Mouse (Mus musculus): ENCODE data around the gene Mtnr1a. TPM values are rescaled to one million over a fixed set of nuclear protein-coding genes. Genes with fewer than 3 reads are reported as not detected.
A peak's percentile ranks its signal among the peaks of the same experiment; 100 is the strongest.
"Not testable (repeated sequence)": the region's sequence is repeated elsewhere in the genome, so short reads cannot be mapped to it uniquely, and the experiment has no call there.

Gene Mtnr1a
- polyA plus RNA-seq, 1 experiment from 2014 or later: 0.55 TPM

GRCm38 (mm10) chr8:45056810-45057209 is 12.1 kb upstream of the Mtnr1a start:
- no peaks in the 10 kb centered on the region for H3K27me3 ChIP-seq (replicated peaks)
- no peak for ATAC-seq (ENCODE audit: low FRiP score)
- 0 out of 2 replicates have a peak, but pooled peaks cover 7% of the 10 kb centered on the region for H3K36me3 ChIP-seq
- H3K9me3 ChIP-seq (replicated peaks): no peaks in the 10 kb centered on the region
- no peak overlapping the region for H3K9ac ChIP-seq (replicated peaks)
- H3K4me3 ChIP-seq (replicated peaks): no peak overlapping the region
- no peak overlapping the region for H3K4me2 ChIP-seq
- H3K27ac ChIP-seq (replicated peaks): no peak overlapping the region
- 25% methylated on average over 3 of the region's 3 CpGs for WGBS
- H3K4me1 ChIP-seq: no peaks in the 10 kb centered on the region

GRCm38 (mm10) chr8:45060083-45060482 is 8.9 kb upstream of the Mtnr1a start:
- Histone ChIP-seq H3K4me3 (replicated peaks) (no peak overlapping the region), H3K36me3 (no peaks in the 10 kb centered on the region), H3K9me3 (replicated peaks) (no peaks in the 10 kb centered on the region), H3K9ac (replicated peaks) (no peak overlapping the region), H3K4me1 (0 out of 2 replicates have a peak, but pooled peaks cover 4% of the 10 kb centered on the region), H3K4me2 (no peak overlapping the region), H3K27me3 (replicated peaks) (no peaks in the 10 kb centered on the region), H3K27ac (replicated peaks) (no peak overlapping the region)
- WGBS: 92% methylated on average over 2 of the region's 2 CpGs
- ATAC-seq (ENCODE audit: low FRiP score): no peak

- Histone ChIP-seq H3K27me3 (replicated peaks) (no peaks in the 10 kb centered on the region), H3K27ac (replicated peaks) (no peak overlapping the region), H3K4me3 (replicated peaks) (no peak overlapping the region), H3K4me2 (no peak overlapping the region), H3K4me1 (0 out of 2 replicates have a peak, but pooled peaks cover 4% of the 10 kb centered on the region), H3K9ac (replicated peaks) (no peak overlapping the region), H3K9me3 (replicated peaks) (no peaks in the 10 kb centered on the region), H3K36me3 (no peaks in the 10 kb centered on the region)
- WGBS: 97% methylated on average over 11 of the region's 11 CpGs
- ATAC-seq (ENCODE audit: low FRiP score): no peak
Observed at GRCm38 (mm10) chr8:45062311-45062710, 6.6 kb upstream of the Mtnr1a start.

DNA sequence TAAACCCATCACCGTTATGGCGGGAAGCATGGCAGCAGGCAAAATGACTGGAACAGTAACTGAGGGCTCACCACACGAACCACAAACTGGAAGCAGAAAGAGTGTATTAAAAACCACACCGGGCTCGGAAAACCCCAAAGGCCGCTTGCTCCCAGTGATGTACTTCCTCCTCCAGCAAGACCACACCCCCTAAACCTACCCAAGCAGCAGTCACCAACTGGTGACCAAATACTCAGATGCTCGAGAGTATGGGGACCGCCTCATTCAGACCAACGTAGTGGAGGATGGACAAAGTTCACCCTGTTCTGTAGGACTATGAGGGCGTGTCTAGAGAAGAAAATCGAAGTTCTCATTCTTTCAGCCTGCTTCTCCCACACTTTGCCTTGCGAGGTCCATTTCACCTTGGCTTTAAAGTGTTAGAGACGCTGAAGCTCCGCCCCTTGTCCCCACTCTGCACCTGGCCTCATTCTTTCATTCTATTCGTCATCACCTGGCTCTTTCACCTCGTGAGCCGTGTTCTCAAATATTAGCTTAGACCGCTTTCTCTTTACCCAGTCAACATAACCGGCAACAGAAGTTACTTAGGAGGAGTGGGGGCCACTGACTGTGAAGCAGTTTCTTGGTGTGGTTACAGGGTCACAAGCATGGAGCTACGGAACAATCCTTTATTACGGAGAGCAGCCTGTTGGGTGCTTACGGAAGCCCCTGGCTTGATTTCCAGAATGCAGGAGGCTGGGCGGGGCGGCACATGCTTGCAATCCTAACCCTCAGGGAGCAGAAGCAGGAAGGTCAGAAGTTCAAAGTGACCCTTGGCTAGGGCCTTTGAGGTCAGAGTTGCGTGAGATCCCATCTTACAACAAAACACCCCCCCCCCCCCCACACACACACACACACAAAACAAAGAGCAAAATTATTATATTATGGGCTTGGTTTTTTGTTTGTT is 5.7 kb upstream of the Mtnr1a start:
- Histone ChIP-seq H3K27ac (replicated peaks) (no peak overlapping the region), H3K9ac (replicated peaks) (no peak overlapping the region), H3K36me3 (no peaks in the 10 kb centered on the region), H3K4me2 (no peak overlapping the region), H3K9me3 (replicated peaks) (no peaks in the 10 kb centered on the region), H3K4me3 (replicated peaks) (no peak overlapping the region), H3K27me3 (replicated peaks) (no peaks in the 10 kb centered on the region), H3K4me1 (0 out of 2 replicates have a peak, but pooled peaks cover 4% of the 10 kb centered on the region)
- ATAC-seq (ENCODE audit: low FRiP score): no peak
- 70% methylated on average over 25 of the region's 25 CpGs for WGBS

GRCm38 (mm10) chr8:45064197-45064869 is 4.6 kb upstream of the Mtnr1a start:
- H3K4me1 ChIP-seq: peaks cover 10% of the 10 kb centered on the region
- no peaks in the 10 kb centered on the region for H3K27me3 ChIP-seq (replicated peaks)
- WGBS: 15% methylated on average over 8 of the region's 8 CpGs
- H3K9ac ChIP-seq (replicated peaks): no peak overlapping the region
- H3K9me3 ChIP-seq (replicated peaks): no peaks in the 10 kb centered on the region
- H3K4me2 ChIP-seq: no peak overlapping the region
- no peaks in the 10 kb centered on the region for H3K36me3 ChIP-seq
- no peak overlapping the region for H3K27ac ChIP-seq (replicated peaks)
- ATAC-seq (ENCODE audit: low FRiP score): no peak
- no peak overlapping the region for H3K4me3 ChIP-seq (replicated peaks)

- H3K4me3 ChIP-seq (replicated peaks); H3K27ac ChIP-seq (replicated peaks); H3K9me3 ChIP-seq (replicated peaks); H3K27me3 ChIP-seq (replicated peaks); H3K4me1 ChIP-seq; H3K4me2 ChIP-seq; H3K9ac ChIP-seq (replicated peaks); H3K36me3 ChIP-seq; ATAC-seq (ENCODE audit: low FRiP score): not testable (repeated sequence)
- WGBS: 100% methylated on average over 1 of the region's 1 CpGs
Observed at GRCm38 (mm10) chr8:45065391-45065790, 3.5 kb upstream of the Mtnr1a start.

DNA sequence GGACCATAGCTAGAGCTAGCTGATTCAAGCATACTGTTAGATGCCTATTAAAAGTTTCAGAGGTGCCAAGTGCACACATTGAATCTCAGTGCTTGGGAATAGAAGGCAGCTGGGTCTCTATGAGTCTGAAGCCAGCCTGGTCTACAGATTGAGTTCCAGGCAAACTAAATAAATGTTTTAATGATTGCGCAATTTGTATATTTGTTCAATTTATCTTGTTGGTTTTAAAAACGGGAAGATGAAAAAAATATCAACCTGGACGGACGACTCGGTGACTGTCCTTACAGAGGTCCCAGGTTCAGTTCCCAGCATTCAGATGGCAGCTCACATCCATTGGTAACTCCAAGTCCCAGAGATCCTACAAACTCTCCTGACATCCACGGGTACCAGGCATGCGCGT is 2.0 kb downstream of the Mtnr1a start:
- Histone ChIP-seq H3K4me3 (replicated peaks) (no peak overlapping the region), H3K27me3 (replicated peaks) (no peaks in the 10 kb centered on the region), H3K27ac (replicated peaks) (no peak overlapping the region), H3K9me3 (replicated peaks) (no peaks in the 10 kb centered on the region), H3K36me3 (no peaks in the 10 kb centered on the region), H3K9ac (replicated peaks) (no peak overlapping the region), H3K4me1 (peaks cover 6% of the 10 kb centered on the region), H3K4me2 (no peak overlapping the region)
- ATAC-seq (ENCODE audit: low FRiP score): no peak
- 92% methylated on average over 8 of the region's 8 CpGs for WGBS

GRCm38 (mm10) chr8:45080850-45081249 is 11.9 kb downstream of the Mtnr1a start:
- Histone ChIP-seq H3K9me3 (replicated peaks) (no peaks in the 10 kb centered on the region), H3K4me2 (no peak overlapping the region), H3K4me3 (replicated peaks) (no peak overlapping the region), H3K9ac (replicated peaks) (no peak overlapping the region), H3K36me3 (no peaks in the 10 kb centered on the region), H3K27me3 (replicated peaks) (no peaks in the 10 kb centered on the region), H3K4me1 (no peaks in the 10 kb centered on the region), H3K27ac (replicated peaks) (no peak overlapping the region)
- ATAC-seq (ENCODE audit: low FRiP score): no peak
- WGBS: 79% methylated on average over 3 of the region's 3 CpGs

GRCm38 (mm10) chr8:45093599-45093998 is 24.7 kb downstream of the Mtnr1a start:
- H3K9me3 ChIP-seq (replicated peaks): no peaks in the 10 kb centered on the region
- H3K27me3 ChIP-seq (replicated peaks): no peaks in the 10 kb centered on the region
- H3K36me3 ChIP-seq: no peaks in the 10 kb centered on the region
- H3K4me2 ChIP-seq: no peak overlapping the region
- H3K4me3 ChIP-seq (replicated peaks): no peak overlapping the region
- H3K27ac ChIP-seq (replicated peaks): no peak overlapping the region
- ATAC-seq (ENCODE audit: low FRiP score): no peak
- H3K9ac ChIP-seq (replicated peaks): no peak overlapping the region
- 55% methylated on average over 3 of the region's 3 CpGs for WGBS
- no peaks in the 10 kb centered on the region for H3K4me1 ChIP-seq

- peak overlapping the region; percentile 60 for H3K4me2 ChIP-seq
- ATAC-seq (ENCODE audit: low FRiP score): peak; percentile 90
- peak overlapping the region; percentile 31 for H3K4me3 ChIP-seq (replicated peaks)
- WGBS: 28% methylated on average over 13 of the region's 13 CpGs
- no peaks in the 10 kb centered on the region for H3K9me3 ChIP-seq (replicated peaks)
- no peaks in the 10 kb centered on the region for H3K36me3 ChIP-seq
- H3K27ac ChIP-seq (replicated peaks): no peak overlapping the region; the same call in 1 of the 2 replicates
- H3K27me3 ChIP-seq (replicated peaks): no peaks in the 10 kb centered on the region
- H3K4me1 ChIP-seq: peaks cover 16% of the 10 kb centered on the region
- peak overlapping the region; percentile 23; the same call in 1 of the 2 replicates for H3K9ac ChIP-seq (replicated peaks)
Observed at GRCm38 (mm10) chr8:45109371-45110063, 40.6 kb downstream of the Mtnr1a start.

GRCm38 (mm10) chr8:45110064-45110812 is 41.3 kb downstream of the Mtnr1a start:
- peak overlapping the region; percentile 31 for H3K4me3 ChIP-seq (replicated peaks)
- H3K4me2 ChIP-seq: peak overlapping the region; percentile 60
- 8% methylated on average over 16 of the region's 16 CpGs for WGBS
- peaks cover 16% of the 10 kb centered on the region for H3K4me1 ChIP-seq
- H3K36me3 ChIP-seq: no peaks in the 10 kb centered on the region
- H3K27ac ChIP-seq (replicated peaks): no peak overlapping the region
- ATAC-seq (ENCODE audit: low FRiP score): peak; percentile 57
- no peaks in the 10 kb centered on the region for H3K27me3 ChIP-seq (replicated peaks)
- no peaks in the 10 kb centered on the region for H3K9me3 ChIP-seq (replicated peaks)
- no peak overlapping the region for H3K9ac ChIP-seq (replicated peaks)

All from neural tube, embryonic 15.5 days (tissue).